Comparison of ENCODE assay signal across 10 mouse cellular contexts in genomic region chr17:49528503-49529205, GRCm38 (mm10).
DNase-seq lines count a peak whose midpoint lies in the region.
"Had no signal": no experiment of that assay in that cellular context is flagged by ENCODE, and none has a peak within 500 bp of the region (broad histone marks: within the 10 kb centered on the region; RNA-seq: fewer than 3 reads in every experiment).

No protein-coding gene starts in this region.

- peak; percentile 22 for DNase-seq in kidney, adult 18-20 months
- no peak for DNase-seq in kidney, adult 8-10 months
- DNase-seq in NIH3T3 (ENCODE audit: low read depth), result peak; percentile 35
- peak; percentile 84 to 88 for DNase-seq in cerebellum, adult 18-20 months
- peak; percentile 50 for DNase-seq in kidney, postnatal 10 days
- DNase-seq in urinary bladder, postnatal 25 days (ENCODE audit: low spot score), result no peak
- DNase-seq in frontal cortex, postnatal 36 days (ENCODE audit: low spot score in 2 of 2), result no peak
- no peak for DNase-seq in right cerebral cortex, adult 18-20 months
- DNase-seq: midbrain, embryonic 14.5 days; right cerebral cortex, postnatal 14 days had no signal

Comparison
In these comparisons a context has a peak if more than half of its experiments do, and no peak if none do; other contexts are left out.
1. DNase-seq: peak in kidney, adult 18-20 months (single experiment), NIH3T3 (single experiment), cerebellum, adult 18-20 months (2 of 2) and kidney, postnatal 10 days (single experiment); none in kidney, adult 8-10 months (0 of 2), urinary bladder, postnatal 25 days (single experiment), frontal cortex, postnatal 36 days (0 of 2) and right cerebral cortex, adult 18-20 months (single experiment).